8 mouse cellular contexts compared by ENCODE assay signal in the genomic region with DNA sequence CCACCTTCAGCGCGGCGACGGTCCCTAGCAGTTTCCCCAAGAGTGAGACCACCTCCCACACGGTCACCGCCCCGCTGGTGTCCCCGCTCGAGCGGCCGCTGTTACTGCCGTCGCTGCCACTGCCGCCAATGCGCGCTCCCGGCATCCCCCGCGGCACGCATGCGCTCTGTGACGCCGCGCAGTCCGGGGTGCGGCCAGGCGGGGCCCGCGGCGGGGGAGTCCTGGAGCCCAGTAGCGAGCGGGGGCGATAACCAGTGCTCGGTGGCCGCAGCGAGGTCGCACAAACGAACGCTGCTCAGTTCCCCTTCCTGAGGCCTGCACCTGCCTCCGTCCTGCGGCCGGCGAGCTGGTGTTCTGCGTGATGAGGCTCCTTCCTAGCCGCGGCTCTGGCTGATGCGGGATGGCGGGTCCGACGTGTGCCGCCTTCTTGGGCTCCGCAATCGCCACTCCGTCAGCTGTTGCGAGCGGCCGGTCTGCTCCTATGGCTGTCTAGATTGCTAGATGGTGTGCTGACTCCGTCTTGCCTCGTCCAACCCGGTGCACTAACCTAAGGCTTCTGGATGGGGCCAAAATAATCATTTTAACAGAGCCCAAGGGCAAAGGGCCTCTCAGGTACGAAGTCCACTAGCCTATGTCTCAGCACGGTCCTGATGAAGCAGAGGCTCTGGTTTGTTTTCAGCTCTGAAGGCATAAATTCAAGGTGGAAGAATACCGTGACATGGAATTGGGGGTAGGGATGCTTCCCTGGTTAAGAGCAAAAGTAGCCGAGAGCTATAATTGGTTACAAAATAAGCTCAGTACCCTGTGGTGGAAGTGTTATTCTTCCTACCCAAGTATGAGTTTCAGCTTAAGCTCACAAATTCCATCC. TPM values are rescaled to one million over a fixed set of nuclear protein-coding genes. Genes with fewer than 3 reads are reported as not detected.
DNase-seq lines count a peak whose midpoint lies in the region; ATAC-seq lines count a peak whose summit lies in the region.

No protein-coding gene starts in this region.

- no peaks in the 10 kb centered on the region for H3K9me3 ChIP-seq in intestine, embryonic 14.5 days (ENCODE audit: control insufficient read depth, low read length)

- H3K4me3 ChIP-seq in intestine, embryonic 14.5 days (ENCODE audit: low read depth, low read length), result peak overlapping the region; percentile 92

- peak overlapping the region; percentile 81 for H3K27ac ChIP-seq in intestine, embryonic 14.5 days (ENCODE audit: low read depth)

- peak; percentile 92 for ATAC-seq in intestine, embryonic 14.5 days (replicated peaks; ENCODE audit: low FRiP score, low TSS enrichment, low read depth)
- peak; percentile 65 for ATAC-seq in megakaryocyte-erythroid progenitor cell, adult 5-6 weeks (replicated peaks; ENCODE audit: low FRiP score, low TSS enrichment, poor library complexity, severe bottlenecking)

- peaks cover 18% of the 10 kb centered on the region for H3K4me1 ChIP-seq in intestine, embryonic 14.5 days (replicated peaks; ENCODE audit: control insufficient read depth, insufficient read depth, low read length)

- H3K27me3 ChIP-seq in intestine, embryonic 14.5 days (replicated peaks; ENCODE audit: control insufficient read depth, insufficient read depth, low read length), result no peaks in the 10 kb centered on the region

- intact Hi-C loops in gastrocnemius, postnatal 14 days (cut with DNase I; ENCODE audit: low total_unique reads), result no loop called here
- intact Hi-C loops in left cerebral cortex, postnatal 14 days (cut with DNase I), result no loop called here

- H3K9ac ChIP-seq in intestine, embryonic 14.5 days (ENCODE audit: low read length), result peak overlapping the region; percentile 88

- peak; percentile 95 to 96 for DNase-seq in adrenal gland, adult 18-20 months (ENCODE audit: low spot score in 2 of 2)
- peak; percentile 90 for DNase-seq in embryo, embryonic 10.5 days (ENCODE audit: low spot score)
- peak; percentile 93 for DNase-seq in gastrocnemius, postnatal 14 days
- DNase-seq in intestine, embryonic 14.5 days (ENCODE audit: low spot score), result peak; percentile 94
- peak; percentile 90 to 92 for DNase-seq in left cerebral cortex, postnatal 14 days (ENCODE audit: low spot score in 2 of 2)
- peak; percentile 88 for DNase-seq in right cerebral cortex, postnatal 14 days
- DNase-seq in urinary bladder, postnatal 25 days (ENCODE audit: low spot score), result peak; percentile 92

- no peaks in the 10 kb centered on the region for H3K36me3 ChIP-seq in intestine, embryonic 14.5 days (ENCODE audit: control insufficient read depth, insufficient read depth, low read length)

- peak overlapping the region; percentile 86 for H3K4me2 ChIP-seq in intestine, embryonic 14.5 days (ENCODE audit: low read length)

- under 1% methylated on average over 58 of the region's 64 CpGs for WGBS in intestine, embryonic 14.5 days

RNA-seq across cellular contexts. Expression of a gene that starts 3.9 kb away (rescaled TPM):
- total RNA-seq in adrenal gland, adult 18-20 months (2021), result 1 to 10 TPM; 5.9 to 9.1 TPM
- 1 to 10 TPM; 4.7 to 5.8 TPM for total RNA-seq in gastrocnemius, postnatal 14 days (2021)
- 58.4 and 60.3 TPM in 2 replicates for polyA plus RNA-seq in intestine, embryonic 14.5 days (2014; fragmentation: Nextera tagmentation; extraction: Ambion mirVana)
- total RNA-seq in left cerebral cortex, postnatal 14 days (2021), result 1 to 10 TPM; 5.1 to 5.8 TPM
- total RNA-seq in megakaryocyte-erythroid progenitor cell, adult 5-6 weeks (2014; fragmentation: Nextera tagmentation), result 53.1 and 54.8 TPM in 2 replicates
- total RNA-seq in megakaryocyte-erythroid progenitor cell, adult 5-6 weeks (2017), result 23.9 and 64.8 TPM in 2 replicates

RNA-seq across cellular contexts. Expression of a gene that starts 17.5 kb away (rescaled TPM):
- 10 to 100 TPM; 79.9 to 83.7 TPM for total RNA-seq in adrenal gland, adult 18-20 months (2021)
- 100 to 1,000 TPM in 1 of 2 experiments, 10 to 100 TPM in 1; 99.3 to 100 TPM for total RNA-seq in gastrocnemius, postnatal 14 days (2021)
- polyA plus RNA-seq in intestine, embryonic 14.5 days (2014; fragmentation: Nextera tagmentation; extraction: Ambion mirVana), result 110 and 115 TPM in 2 replicates
- 100 to 1,000 TPM; 163 to 166 TPM for total RNA-seq in left cerebral cortex, postnatal 14 days (2021)
- total RNA-seq in megakaryocyte-erythroid progenitor cell, adult 5-6 weeks (2014; fragmentation: Nextera tagmentation), result 75.4 and 83.6 TPM in 2 replicates
- 106 and 110 TPM in 2 replicates for total RNA-seq in megakaryocyte-erythroid progenitor cell, adult 5-6 weeks (2017)

RNA-seq across cellular contexts. Expression of a gene that starts 17.6 kb away (rescaled TPM):
- 10 to 100 TPM; 40.6 to 52.9 TPM for total RNA-seq in adrenal gland, adult 18-20 months (2021)
- total RNA-seq in gastrocnemius, postnatal 14 days (2021), result 10 to 100 TPM; 12.1 to 12.9 TPM
- polyA plus RNA-seq in intestine, embryonic 14.5 days (2014; fragmentation: Nextera tagmentation; extraction: Ambion mirVana), result 15.8 and 16.5 TPM in 2 replicates
- total RNA-seq in left cerebral cortex, postnatal 14 days (2021), result 10 to 100 TPM; 41.9 TPM
- 18.3 and 21.3 TPM in 2 replicates for total RNA-seq in megakaryocyte-erythroid progenitor cell, adult 5-6 weeks (2014; fragmentation: Nextera tagmentation)
- total RNA-seq in megakaryocyte-erythroid progenitor cell, adult 5-6 weeks (2017), result 13.5 and 15.8 TPM in 2 replicates

Comparison
In these comparisons a context has a peak if more than half of its experiments do, and no peak if none do; other contexts are left out.
1. Peak in every context shown above with its lines: DNase-seq, ATAC-seq, H3K4me3 ChIP-seq and H3K27ac ChIP-seq.